Mouse (Mus musculus) lung, adult 2 months (tissue): Measurements from ENCODE around the gene Gm5134. TPM values are rescaled to one million over a fixed set of nuclear protein-coding genes. Genes with fewer than 3 reads are reported as not detected.

ENCODE experiments used
- DNase-seq: peaks from one replicate; pipeline ENCODE4 v3.0.0; 2022
- H3K4me1 ChIP-seq: fragments of 200-500 bp; 2 replicates; pipeline ENCODE4 v1.6.1; 2011; ENCODE audit warnings: low read length; ENCODE audit not compliant: control insufficient read depth, insufficient read depth
- H3K4me3 ChIP-seq: fragments of 200-500 bp; replicated peaks from 2 replicates; pipeline ENCODE3; 2011; ENCODE audit warnings: low read depth, mild to moderate bottlenecking, control low read depth, low read length; ENCODE audit errors: extremely low read depth
- CTCF ChIP-seq: fragments of 200-500 bp; IDR thresholded peaks from 2 replicates; pipeline ENCODE4 v1.5.1; 2011; ENCODE audit warnings: mild to moderate bottlenecking, low read length, control low read depth; ENCODE audit not compliant: insufficient read depth
- POLR2A ChIP-seq: fragments of 200-500 bp; IDR thresholded peaks from 2 replicates; pipeline ENCODE4 v1.6.1; 2011; ENCODE audit warnings: low read depth, mild to moderate bottlenecking, control low read depth, low read length, borderline replicate concordance; ENCODE audit errors: extremely low read depth
- WGBS: fragments of 180-500 bp; shearing (Covaris S2); methylation state at CpG from one replicate; pipeline ENCODE4 v1.1.7; 2018; 5-methylcytosine and 5-hydroxymethylcytosine counted together
- polyA plus RNA-seq: library from polyadenylated mRNA; depleted of rRNA; stranded (reverse); fragments of >200 nt; gene quantifications from 2 replicates; pipeline ENCODE4 v1.2.3, GENCODE M21; 2012

Gene Gm5134
- polyA plus RNA-seq, 1 experiment, result 0.09 TPM

DNA sequence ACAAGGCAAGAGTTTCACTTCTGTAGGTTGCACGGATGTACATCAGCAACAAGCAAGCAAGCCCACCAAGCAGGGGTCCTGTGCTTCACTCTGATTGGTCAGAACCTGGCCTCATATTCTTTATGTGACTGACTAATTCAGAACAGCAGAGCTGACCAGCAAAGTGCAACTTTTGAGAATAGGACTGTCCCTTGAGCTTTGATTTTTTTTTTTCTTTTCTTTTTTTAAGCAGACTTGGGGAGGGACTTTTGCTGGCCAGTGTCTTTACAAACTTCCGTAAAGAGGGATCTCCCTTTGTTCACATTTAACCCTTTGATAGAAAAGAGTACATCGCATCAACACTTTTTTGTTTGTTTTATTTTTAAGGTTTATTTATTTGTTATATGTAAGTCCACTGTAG lies 55.5 kb downstream of the Gm5134 start:
- no peak for DNase-seq
- no peak for TF ChIP-seq POLR2A
- TF ChIP-seq CTCF, result no peak
- Histone ChIP-seq H3K4me1 (no peaks in the 10 kb centered on the region), H3K4me3 (no peak overlapping the region)
- WGBS, result 68% methylated on average over 3 of the region's 3 CpGs

DNA sequence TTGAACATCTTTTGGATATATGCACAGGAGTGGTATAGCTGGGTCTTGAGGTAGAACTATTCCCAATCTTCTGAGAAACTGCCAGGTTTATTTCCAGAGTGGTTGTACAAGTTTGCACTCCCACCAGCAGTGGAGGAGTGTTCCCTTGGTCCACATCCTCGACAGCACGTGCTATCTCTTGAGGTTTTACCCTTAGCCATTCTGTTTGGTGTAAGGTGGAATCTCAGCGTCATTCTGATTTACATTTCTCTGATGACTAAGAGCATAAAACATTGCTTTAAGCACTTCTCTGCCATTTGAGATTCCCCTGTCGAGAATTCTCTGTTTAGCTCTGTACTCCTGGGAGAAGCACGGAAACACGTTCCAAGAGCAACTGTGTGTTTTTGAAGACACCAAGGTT lies 58.6 kb downstream of the Gm5134 start:
- TF ChIP-seq CTCF (no peak), POLR2A (no peak)
- WGBS, result 72% methylated on average over 6 of the region's 6 CpGs
- no peaks in the 10 kb centered on the region for H3K4me1 ChIP-seq
- no peak for DNase-seq
- no peak overlapping the region for H3K4me3 ChIP-seq

DNA sequence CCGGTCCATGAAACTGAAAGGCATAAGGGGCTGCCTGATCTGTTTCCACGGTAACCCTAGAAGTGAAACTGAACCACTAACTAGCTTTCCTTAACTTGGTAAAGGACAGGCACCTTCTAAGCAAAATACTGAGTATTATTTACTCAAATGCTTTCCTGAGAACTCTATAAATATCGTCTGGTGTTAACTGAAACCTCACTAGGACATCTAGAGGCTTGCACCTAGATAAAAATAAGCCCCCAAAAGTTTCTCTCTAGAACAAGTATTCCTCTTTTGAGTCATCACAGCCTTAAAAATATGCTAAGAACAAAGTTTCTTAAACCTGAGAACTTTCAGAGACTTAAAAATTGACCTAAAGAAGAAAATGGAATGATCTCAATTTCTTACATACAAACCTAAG lies 62.6 kb downstream of the Gm5134 start:
- Histone ChIP-seq H3K4me3 (no peak overlapping the region), H3K4me1 (no peaks in the 10 kb centered on the region)
- TF ChIP-seq POLR2A, result no peak
- no peak for TF ChIP-seq CTCF
- 84% methylated on average over 3 of the region's 3 CpGs for WGBS
- no peak for DNase-seq

DNA sequence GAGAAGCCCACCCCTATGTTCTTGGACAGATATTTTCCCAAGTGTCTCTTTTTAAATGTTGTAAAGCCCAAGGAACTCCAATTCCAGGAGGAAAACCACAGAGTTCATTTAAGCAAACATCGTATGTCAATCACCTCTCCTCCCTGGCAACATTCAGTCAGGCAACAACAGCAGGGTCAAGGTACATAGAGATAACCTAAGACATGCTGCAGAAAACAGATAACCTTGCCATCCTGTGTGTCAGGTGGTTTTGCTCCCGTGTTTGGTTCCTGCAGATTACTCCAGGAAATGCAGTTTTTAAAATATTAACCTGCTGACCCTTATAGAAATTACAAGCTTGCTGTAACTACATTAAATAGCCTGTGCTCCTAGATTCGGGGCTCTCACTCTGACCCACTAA lies 67.4 kb downstream of the Gm5134 start:
- TF ChIP-seq CTCF (no peak), POLR2A (no peak)
- no peak for DNase-seq
- H3K4me1 ChIP-seq, result no peaks in the 10 kb centered on the region
- H3K4me3 ChIP-seq, result no peak overlapping the region
- 41% methylated on average over 3 of the region's 3 CpGs for WGBS

DNA sequence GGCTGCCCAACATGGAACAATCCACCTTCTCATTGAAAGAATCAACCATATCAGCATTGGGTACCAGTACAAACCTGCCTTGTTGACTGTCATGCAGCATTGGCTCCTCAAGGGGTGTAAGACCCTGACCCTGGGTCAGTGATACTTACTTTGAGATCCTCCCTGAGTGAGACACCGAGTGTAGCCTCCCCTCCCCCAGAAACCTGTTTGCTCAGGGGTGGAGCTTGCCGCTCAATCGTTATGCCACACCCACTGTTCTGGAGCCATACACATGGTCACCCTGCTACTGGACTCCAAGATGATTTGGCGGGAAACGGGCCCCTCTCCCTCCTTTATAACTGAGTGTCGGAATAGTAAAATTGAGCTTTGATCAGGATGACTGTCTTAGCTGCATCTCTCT lies 69.6 kb downstream of the Gm5134 start:
- TF ChIP-seq CTCF, result no peak
- no peak for TF ChIP-seq POLR2A
- H3K4me1 ChIP-seq, result no peaks in the 10 kb centered on the region
- WGBS, result 91% methylated on average over 6 of the region's 6 CpGs

DNA sequence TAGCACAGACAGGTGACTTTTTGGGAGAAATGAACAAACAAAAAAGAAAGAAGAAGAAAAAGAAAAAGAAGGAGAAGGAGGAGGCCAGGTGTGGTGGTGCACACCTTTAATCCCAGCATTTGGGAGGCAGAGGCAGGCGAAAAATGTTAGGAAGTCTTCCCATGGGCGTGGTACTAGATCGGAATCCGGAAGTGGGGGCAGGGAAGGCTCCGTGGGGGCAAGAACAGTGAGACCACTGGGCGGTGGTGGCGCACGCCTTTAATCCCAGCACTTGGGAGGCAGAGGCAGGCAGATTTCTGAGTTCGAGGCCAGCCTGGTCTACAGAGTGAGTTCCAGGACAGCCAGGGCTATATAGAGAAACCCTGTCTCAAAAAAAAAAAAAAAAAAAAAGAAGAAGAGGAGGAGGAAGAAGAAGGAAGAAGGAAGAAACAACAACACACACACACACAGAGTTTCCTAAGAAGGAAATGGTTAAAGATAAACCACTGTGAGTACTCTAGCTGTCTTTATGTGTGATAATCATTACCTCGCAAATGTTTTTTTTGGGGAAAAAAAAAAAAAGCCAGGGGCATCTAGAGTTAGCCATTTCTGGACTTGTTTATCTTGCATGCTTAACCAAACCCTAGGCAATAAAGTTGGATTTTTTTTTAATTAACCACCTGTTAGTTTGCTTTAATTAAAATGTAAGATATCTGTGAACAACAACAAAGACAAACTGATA lies 71.3 kb downstream of the Gm5134 start:
- no peak for DNase-seq
- 92% methylated on average over 10 of the region's 10 CpGs for WGBS
- H3K4me3 ChIP-seq, result no peak overlapping the region
- H3K4me1 ChIP-seq, result no peaks in the 10 kb centered on the region
- TF ChIP-seq POLR2A, result no peak
- no peak for TF ChIP-seq CTCF

More for the DNA sequence above, 69.6 kb downstream of the Gm5134 start:
- no peak for DNase-seq
- no peak overlapping the region for H3K4me3 ChIP-seq

DNA sequence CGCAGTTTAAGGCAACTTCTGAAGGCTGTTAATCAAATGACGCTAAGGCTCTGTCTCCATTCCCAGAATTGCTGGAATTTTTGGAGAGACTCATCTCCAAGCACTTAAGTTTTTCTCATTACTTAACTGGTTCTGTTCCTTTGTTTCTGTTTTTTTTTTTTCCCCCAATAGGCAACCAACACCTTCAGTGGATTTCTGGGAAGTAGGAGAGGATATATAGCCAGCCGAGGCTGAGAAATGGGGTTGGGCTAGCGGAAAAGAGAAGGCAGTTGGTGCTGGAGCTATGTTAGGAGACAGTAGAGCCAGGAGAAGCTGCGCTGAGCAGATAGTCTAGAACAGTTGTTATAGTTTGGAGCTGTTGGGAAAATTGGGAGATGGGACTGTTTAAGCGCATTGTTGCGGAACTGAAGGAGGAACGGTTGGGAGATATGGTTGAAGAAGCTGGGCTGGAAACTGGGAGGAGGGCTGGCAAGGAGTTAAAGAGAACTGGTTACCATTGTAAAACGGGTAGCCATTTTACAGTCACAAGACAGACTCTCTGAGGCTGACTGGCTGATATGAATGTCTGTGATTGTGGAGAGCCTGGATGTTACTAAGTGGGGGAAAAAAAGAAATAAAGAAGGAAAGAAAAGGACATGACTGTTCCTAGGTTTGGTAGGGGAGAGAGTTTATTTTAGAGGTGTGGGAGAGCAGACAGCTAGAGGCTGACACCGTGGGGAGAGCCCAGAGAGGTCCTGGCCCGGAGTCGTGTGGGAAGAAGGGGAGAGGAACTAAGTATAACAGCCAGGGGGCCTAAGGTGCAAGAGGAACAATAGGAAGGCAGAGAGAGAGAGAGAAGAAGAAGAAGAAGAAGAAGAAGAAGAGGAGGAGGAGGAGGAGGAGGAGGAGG lies 73.1 kb downstream of the Gm5134 start:
- TF ChIP-seq POLR2A (no peak), CTCF (no peak)
- 52% methylated on average over 12 of the region's 12 CpGs for WGBS
- no peak for DNase-seq
- Histone ChIP-seq H3K4me3 (no peak overlapping the region), H3K4me1 (no peaks in the 10 kb centered on the region)

DNA sequence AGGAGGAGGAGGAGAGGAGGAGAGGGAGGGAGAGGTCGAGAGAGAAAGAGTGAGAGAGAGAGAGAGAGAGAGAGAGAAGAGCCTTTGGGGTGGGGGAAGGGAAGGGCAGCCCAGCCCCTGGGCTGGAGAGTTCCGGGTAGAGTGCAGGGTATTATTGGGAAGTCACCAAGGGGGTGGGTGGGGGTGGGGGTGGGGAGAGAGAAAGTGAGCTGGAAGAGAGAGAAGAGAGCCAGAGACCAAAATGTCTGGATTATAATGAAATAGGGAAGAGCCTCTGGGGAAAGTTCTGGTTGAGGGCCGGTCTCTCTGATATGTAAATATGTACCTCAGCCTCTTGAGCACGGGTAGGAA lies 73.7 kb downstream of the Gm5134 start:
- no peaks in the 10 kb centered on the region for H3K4me1 ChIP-seq
- 22% methylated on average over 4 of the region's 4 CpGs for WGBS
- DNase-seq, result no peak
- no peak overlapping the region for H3K4me3 ChIP-seq
- TF ChIP-seq CTCF, result no peak
- no peak for TF ChIP-seq POLR2A

DNA sequence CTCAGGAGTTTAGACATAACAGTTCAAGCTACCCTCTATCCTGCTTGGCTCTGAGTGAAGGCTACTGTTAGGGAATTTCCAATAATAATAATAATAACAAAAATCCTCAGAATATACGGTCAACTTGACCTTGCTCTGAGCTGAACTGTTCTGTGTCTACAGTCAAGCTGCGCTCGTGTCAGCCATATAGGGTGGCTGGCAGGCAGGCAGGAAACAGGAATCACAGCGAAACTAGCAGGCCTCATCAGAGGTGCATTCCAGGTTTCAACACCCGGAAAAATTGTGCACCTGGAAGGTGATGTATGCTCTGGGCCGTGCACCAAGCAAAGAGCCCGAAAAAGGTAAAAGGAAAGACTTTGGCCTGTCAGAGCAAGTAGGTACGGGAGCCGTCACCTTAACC lies 74.1 kb downstream of the Gm5134 start:
- 63% methylated on average over 9 of the region's 9 CpGs for WGBS
- no peak overlapping the region for H3K4me3 ChIP-seq
- DNase-seq, result no peak
- peaks cover 2% of the 10 kb centered on the region for H3K4me1 ChIP-seq
- TF ChIP-seq POLR2A (no peak), CTCF (no peak)

DNA sequence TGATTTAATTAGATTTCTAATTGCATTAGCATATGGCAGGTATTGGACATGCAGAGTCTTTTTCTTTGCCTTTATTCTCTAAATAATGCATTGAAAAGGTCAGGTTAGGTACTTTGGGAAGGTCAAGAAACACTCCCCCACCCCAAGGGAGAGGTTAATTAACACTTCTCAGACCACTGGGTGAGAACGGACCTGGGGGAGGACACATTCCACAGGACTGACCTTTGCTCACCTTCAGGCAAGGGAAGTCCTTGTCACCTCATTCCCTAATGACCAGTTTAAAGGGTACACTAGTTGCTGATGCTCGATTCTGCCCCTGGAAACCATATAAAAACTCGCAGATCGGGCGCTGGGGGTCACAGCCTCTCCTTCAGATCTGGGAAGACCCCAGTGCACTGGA lies 75.0 kb downstream of the Gm5134 start:
- DNase-seq, result no peak
- Histone ChIP-seq H3K4me1 (peaks cover 5% of the 10 kb centered on the region), H3K4me3 (no peak overlapping the region)
- 79% methylated on average over 5 of the region's 5 CpGs for WGBS
- TF ChIP-seq CTCF, result no peak
- no peak for TF ChIP-seq POLR2A
